Mouse (Mus musculus): ENCODE results near the gene Bfsp2. TPM values are rescaled to one million over a fixed set of nuclear protein-coding genes. Genes with fewer than 3 reads are reported as not detected.

Bfsp2 gene
- polyA plus RNA-seq, 1 experiment from 2014 or later, result 1.2 TPM

DNA sequence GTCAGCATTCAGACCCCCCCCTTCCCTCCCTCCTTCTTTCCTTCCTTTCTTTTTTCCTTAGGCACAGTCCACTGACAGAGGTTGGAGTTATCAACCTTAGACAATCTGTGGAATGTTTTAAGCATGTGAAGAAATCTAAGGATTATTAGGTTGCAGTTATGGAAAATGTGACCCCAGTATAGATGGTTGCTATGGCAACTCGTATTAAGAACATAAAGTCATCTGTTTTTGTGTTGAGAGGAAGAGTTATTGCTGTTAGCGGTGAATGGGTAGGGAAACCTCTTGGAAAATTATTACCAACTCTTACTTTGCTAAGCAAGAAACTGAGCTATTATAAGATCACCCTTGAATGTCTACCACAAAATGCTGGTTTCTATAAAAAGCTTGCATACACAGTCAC, 71.1 kb downstream of the Bfsp2 start:
- ATAC-seq (ENCODE audit: insufficient number of reproducible peaks, insufficient read depth, low FRiP score, low TSS enrichment, low read depth), result no peak
- peaks cover 19% of the 10 kb centered on the region; the same call in 1 of the 2 replicates for H3K27me3 ChIP-seq
- WGBS, result 59% methylated on average over 2 of the region's 2 CpGs
- peak overlapping the region; percentile 46; the same call in 1 of the 2 replicates for H3K27ac ChIP-seq
- H3K4me2 ChIP-seq, result no peak overlapping the region
- H3K4me1 ChIP-seq (replicated peaks), result peaks cover 30% of the 10 kb centered on the region
- no peaks in the 10 kb centered on the region for H3K36me3 ChIP-seq
- no peak overlapping the region for H3K9ac ChIP-seq (replicated peaks)
- H3K4me3 ChIP-seq (replicated peaks), result no peak overlapping the region
- no peaks in the 10 kb centered on the region for H3K9me3 ChIP-seq

DNA sequence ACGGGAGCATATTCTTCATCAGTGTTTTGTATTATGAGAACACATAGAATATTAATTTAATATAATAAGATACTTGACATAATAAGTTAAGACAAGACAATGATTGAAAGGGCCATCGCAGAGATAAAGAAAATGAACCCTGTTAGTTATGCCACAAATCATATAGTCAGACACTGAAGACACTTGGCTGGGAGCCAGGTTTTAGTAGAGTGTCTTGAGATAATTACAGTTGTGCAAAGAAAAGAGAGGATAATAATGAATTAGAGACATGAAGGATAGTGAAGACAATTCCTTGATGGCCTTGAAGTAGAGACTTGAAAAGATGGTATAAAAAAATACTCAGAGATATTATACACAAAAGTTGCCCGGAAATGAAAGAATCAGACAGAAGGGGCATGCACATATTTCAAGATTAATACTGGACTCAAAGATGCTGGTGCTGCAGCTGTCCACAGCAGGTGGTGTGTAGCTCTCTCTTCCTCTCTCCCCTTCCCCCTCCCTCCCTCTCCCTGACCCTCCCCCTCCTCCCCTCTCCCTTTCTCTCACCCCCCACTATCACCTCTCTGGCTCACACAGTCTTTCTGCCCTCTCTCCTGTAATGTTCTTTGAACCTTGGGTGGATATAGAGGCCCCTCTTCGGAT, 72.0 kb downstream of the Bfsp2 start:
- ATAC-seq (ENCODE audit: insufficient number of reproducible peaks, insufficient read depth, low FRiP score, low TSS enrichment, low read depth), result no peak
- Histone ChIP-seq H3K27ac (no peak overlapping the region), H3K4me1 (replicated peaks) (peaks cover 27% of the 10 kb centered on the region), H3K9me3 (no peaks in the 10 kb centered on the region), H3K4me2 (no peak overlapping the region), H3K9ac (replicated peaks) (no peak overlapping the region), H3K36me3 (no peaks in the 10 kb centered on the region), H3K27me3 (peaks cover 26% of the 10 kb centered on the region), H3K4me3 (replicated peaks) (no peak overlapping the region)
- 74% methylated on average over 4 of the region's 4 CpGs for WGBS

DNA sequence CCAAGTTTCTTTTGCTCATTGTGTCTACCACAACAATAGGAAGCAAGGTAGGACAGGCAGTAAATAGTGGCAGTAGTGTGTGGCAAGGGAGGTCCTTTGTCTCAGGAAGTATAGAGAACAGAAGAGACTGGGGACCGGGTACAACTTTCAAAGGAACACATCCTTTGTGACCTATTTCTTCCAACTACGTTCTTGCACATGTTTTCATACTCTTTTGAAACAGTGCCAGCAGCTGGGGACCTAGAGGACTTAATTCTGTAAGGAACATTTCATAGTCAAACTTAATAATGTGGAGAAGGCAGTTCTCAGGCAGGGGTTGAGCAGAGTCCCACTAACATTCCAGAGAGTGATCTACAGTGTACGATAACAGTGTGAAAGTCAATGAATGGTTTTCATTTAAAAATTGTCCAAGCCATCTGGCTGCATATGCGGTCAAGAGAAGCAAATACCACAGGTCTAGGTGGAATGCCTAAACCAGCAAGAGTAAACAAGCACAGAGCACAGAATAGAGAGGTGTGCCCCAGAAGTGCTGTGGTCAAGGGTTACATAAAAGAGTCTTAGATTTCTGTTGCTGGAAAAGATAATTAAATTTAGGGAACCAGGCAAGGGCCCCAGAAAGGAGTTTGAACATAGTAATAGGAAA, 76.8 kb downstream of the Bfsp2 start:
- H3K9ac ChIP-seq (replicated peaks), result no peak overlapping the region
- no peak overlapping the region for H3K4me2 ChIP-seq
- no peaks in the 10 kb centered on the region for H3K36me3 ChIP-seq
- peak overlapping the region; percentile 46; the same call in 1 of the 2 replicates for H3K27ac ChIP-seq
- WGBS, result 58% methylated on average over 4 of the region's 4 CpGs
- ATAC-seq (ENCODE audit: insufficient number of reproducible peaks, insufficient read depth, low FRiP score, low TSS enrichment, low read depth), result 0 out of 2 replicates have a peak, but pooled peaks have one; percentile 17
- H3K27me3 ChIP-seq, result peaks cover 57% of the 10 kb centered on the region
- peaks cover 14% of the 10 kb centered on the region; the same call in 1 of the 2 replicates for H3K4me1 ChIP-seq (replicated peaks)
- no peak overlapping the region for H3K4me3 ChIP-seq (replicated peaks)
- peaks cover 15% of the 10 kb centered on the region for H3K9me3 ChIP-seq

DNA sequence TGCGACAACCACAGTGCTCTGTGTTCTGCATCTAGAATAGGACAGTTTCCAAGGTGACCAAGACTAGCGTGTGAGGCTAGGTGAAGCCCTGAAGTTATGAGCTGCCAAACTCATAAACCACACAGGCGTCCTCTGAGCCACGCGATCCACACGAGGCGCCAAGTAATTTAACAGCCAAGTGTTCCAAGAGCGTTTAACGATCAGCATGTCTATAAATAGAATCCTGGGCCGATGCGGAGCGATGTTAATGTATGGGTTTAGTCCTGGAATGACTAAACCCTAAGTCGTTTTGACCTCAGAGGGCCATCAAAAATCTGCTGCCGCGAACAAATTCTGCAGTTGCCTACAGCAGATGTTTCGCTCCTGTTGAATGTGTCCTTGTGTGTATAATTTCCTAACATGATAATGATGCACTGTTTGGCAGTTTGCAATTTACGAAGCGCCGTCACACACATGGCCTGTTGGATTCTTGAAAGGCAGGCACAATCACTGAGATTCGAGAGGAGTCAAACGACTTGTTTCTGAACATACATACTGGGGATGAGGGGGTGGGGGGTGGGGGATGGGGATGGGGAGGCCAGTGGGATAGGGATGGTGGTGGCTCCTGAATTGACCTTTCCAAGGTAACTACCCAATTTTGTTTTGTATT, 81.6 kb downstream of the Bfsp2 start:
- peak; percentile 92 for ATAC-seq (ENCODE audit: insufficient number of reproducible peaks, insufficient read depth, low FRiP score, low TSS enrichment, low read depth)
- Histone ChIP-seq H3K27ac (peak overlapping the region; percentile 64), H3K4me3 (replicated peaks) (no peak overlapping the region), H3K36me3 (no peaks in the 10 kb centered on the region), H3K9me3 (peaks cover 21% of the 10 kb centered on the region), H3K27me3 (peaks cover 71% of the 10 kb centered on the region), H3K4me1 (replicated peaks) (peaks cover 12% of the 10 kb centered on the region; the same call in 1 of the 2 replicates), H3K9ac (replicated peaks) (no peak overlapping the region), H3K4me2 (peak overlapping the region; percentile 13)
- 16% methylated on average over 21 of the region's 21 CpGs for WGBS

DNA sequence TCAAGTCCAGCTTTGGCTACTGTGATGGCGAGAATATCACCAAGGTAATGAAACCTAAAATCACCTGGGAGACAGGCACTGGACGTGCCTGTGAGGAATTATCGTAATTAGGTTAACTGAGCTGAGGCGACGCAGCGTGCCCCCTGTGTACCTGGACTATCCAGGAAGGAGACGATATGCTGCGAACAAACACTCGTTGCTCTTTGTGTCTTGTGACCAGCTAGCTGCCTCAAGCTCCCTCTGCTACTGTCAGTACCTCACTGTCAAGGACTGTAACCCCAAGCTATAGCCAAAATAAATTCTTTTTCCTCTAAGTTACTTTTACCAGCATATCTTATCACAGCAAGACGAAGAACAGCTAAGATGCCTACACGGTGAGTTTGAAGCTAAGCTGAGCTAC, 87.0 kb downstream of the Bfsp2 start:
- Histone ChIP-seq H3K9me3 (peaks cover 6% of the 10 kb centered on the region; the same call in 1 of the 2 replicates), H3K9ac (replicated peaks) (no peak overlapping the region), H3K27me3 (peaks cover 74% of the 10 kb centered on the region), H3K4me2 (no peak overlapping the region), H3K4me1 (replicated peaks) (no peaks in the 10 kb centered on the region), H3K4me3 (replicated peaks) (no peak overlapping the region), H3K36me3 (no peaks in the 10 kb centered on the region), H3K27ac (no peak overlapping the region)
- no peak for ATAC-seq (ENCODE audit: insufficient number of reproducible peaks, insufficient read depth, low FRiP score, low TSS enrichment, low read depth)
- WGBS, result 87% methylated on average over 11 of the region's 11 CpGs

DNA sequence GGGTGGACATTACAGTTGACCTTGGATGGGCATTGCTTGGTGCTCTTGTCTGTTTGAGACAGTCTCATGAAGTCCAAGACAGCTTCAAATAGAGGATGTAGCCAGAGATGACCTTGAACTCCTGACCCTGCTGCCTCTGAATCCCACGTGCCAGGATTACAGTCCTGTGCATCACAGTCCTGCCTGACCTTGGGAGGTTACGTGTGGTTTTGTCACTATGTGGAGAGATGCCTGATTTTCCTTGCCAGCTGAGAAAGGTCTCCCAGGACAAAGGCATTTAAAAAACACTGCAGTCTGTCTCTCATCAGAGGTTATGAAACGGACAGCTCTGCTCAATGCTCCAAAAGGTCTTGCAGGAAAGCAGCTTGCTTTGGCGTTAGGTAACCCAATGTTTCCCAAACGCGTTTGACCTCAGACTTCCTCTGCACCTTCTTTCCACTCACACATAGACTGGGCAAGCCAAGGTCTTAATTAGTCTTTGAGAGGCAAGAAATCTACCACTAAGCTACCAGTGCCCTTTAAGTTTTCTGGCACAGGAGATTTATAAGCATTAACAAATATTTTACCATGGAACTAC, 88.3 kb downstream of the Bfsp2 start:
- H3K27me3 ChIP-seq, result peaks cover 68% of the 10 kb centered on the region
- 75% methylated on average over 6 of the region's 6 CpGs for WGBS

DNA sequence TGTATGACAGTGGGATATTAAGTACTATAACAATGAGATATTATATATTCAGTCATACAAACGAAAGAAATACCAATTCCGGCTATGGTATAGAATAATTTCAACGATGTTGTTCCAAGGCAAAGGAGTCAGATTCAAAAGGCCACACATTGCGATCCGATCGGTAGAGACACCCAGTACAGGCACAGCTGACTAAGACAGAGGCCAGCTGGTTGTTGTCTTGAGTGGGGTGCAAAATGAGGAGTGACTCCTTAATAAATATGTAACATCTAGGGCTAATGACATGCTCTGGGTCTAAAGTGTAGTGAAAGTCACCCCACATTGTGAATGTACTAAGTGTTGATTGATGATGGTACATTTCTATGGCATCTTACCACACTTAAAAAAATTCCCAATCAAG, 91.0 kb downstream of the Bfsp2 start:
- Histone ChIP-seq H3K9me3 (no peaks in the 10 kb centered on the region), H3K9ac (replicated peaks) (no peak overlapping the region), H3K4me3 (replicated peaks) (no peak overlapping the region), H3K27ac (no peak overlapping the region), H3K4me1 (replicated peaks) (peaks cover 16% of the 10 kb centered on the region), H3K4me2 (no peak overlapping the region), H3K27me3 (peaks cover 53% of the 10 kb centered on the region), H3K36me3 (no peaks in the 10 kb centered on the region)
- WGBS, result 95% methylated on average over 6 of the region's 6 CpGs
- ATAC-seq (ENCODE audit: insufficient number of reproducible peaks, insufficient read depth, low FRiP score, low TSS enrichment, low read depth), result no peak

More for the DNA sequence above, 88.3 kb downstream of the Bfsp2 start:
- Histone ChIP-seq H3K36me3 (no peaks in the 10 kb centered on the region), H3K9me3 (peaks cover 6% of the 10 kb centered on the region; the same call in 1 of the 2 replicates), H3K9ac (replicated peaks) (no peak overlapping the region), H3K4me2 (no peak overlapping the region), H3K4me3 (replicated peaks) (no peak overlapping the region), H3K27ac (no peak overlapping the region), H3K4me1 (replicated peaks) (peaks cover 11% of the 10 kb centered on the region)
- ATAC-seq (ENCODE audit: insufficient number of reproducible peaks, insufficient read depth, low FRiP score, low TSS enrichment, low read depth), result no peak

DNA sequence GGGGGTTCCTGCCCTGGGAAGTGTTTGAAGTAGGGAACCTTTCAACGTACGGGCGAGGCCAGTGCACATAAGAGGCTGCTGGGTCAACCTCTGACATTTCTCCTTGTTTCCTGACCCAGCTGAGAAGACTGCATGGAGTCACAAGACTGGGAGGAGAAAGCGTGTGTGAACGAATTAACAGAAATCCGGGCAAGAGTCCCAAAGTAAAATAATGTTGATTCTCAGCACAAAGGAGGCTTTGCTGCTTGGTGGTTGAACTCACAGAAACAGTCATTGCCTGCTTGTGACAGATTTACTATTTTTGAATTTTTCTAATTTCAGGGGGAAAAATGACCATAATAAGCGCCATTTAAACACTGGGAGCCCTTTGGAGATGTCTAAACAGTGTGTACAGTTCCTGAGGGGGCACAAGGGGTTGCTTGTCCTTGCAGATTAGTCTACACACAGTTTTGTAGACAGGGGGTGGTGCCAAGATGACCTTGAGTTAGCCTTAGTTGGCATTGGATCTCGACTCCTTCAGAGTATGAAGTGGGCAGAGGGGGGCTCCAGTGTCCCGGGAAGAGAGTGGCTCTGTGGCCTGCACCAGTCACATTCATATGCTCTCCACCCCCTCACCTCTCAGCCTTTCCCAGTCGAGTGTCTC, 93.1 kb downstream of the Bfsp2 start:
- no peak for ATAC-seq (ENCODE audit: insufficient number of reproducible peaks, insufficient read depth, low FRiP score, low TSS enrichment, low read depth)
- Histone ChIP-seq H3K9me3 (no peaks in the 10 kb centered on the region), H3K4me3 (replicated peaks) (no peak overlapping the region), H3K36me3 (no peaks in the 10 kb centered on the region), H3K27ac (peak overlapping the region; percentile 73), H3K4me2 (peak overlapping the region; percentile 18; the same call in 1 of the 2 replicates), H3K27me3 (peaks cover 41% of the 10 kb centered on the region), H3K4me1 (replicated peaks) (peaks cover 18% of the 10 kb centered on the region), H3K9ac (replicated peaks) (no peak overlapping the region)
- WGBS, result 51% methylated on average over 10 of the region's 10 CpGs

DNA sequence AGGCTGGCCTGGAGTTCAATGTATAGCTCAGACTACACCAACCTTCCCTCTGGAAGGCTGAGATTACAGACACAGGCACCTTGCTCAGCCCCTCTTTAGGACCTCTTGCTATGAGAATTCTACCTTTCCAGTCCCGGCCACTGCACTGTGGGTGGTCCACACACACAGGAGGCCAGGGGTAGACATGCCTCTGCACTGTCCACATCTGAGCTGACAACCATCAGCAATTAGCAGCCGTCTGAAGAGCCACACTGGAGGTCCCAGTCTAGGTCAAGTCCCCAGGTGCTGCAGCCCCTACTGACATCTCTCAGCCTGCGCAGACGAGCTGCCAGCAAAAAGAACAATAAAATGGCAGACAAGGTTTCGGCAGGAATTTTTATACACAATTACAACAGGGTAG, 93.6 kb downstream of the Bfsp2 start:
- Histone ChIP-seq H3K27me3 (peaks cover 35% of the 10 kb centered on the region), H3K27ac (peak overlapping the region; percentile 73), H3K4me3 (replicated peaks) (no peak overlapping the region), H3K4me2 (peak overlapping the region; percentile 18; the same call in 1 of the 2 replicates), H3K4me1 (replicated peaks) (peaks cover 18% of the 10 kb centered on the region), H3K9ac (replicated peaks) (no peak overlapping the region; the same call in 1 of the 2 replicates), H3K9me3 (no peaks in the 10 kb centered on the region), H3K36me3 (no peaks in the 10 kb centered on the region)
- WGBS, result 17% methylated on average over 5 of the region's 5 CpGs
- ATAC-seq (ENCODE audit: insufficient number of reproducible peaks, insufficient read depth, low FRiP score, low TSS enrichment, low read depth), result peak; percentile 35; the same call in 1 of the 2 replicates

DNA sequence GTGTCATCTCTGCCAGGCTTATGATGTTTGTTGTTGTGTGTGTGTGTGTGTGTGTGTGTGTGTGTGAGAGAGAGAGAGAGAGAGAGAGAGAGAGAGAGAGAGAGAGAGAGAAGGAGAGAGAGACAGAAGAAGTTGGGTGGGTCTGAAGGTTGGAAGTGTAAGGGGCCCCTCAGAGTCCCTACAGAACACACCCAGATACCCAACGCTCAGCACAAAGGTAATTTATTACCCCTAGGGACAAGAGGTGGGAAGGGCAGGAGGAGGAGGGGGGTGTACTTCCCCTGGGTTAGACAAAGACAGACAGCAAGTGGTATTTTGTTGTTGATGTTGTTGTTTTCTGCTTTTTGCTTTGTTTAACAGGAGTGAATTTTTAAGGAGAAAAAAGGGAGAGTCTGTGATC, 94.6 kb downstream of the Bfsp2 start:
- H3K4me3 ChIP-seq (replicated peaks), result no peak overlapping the region
- peaks cover 29% of the 10 kb centered on the region for H3K27me3 ChIP-seq
- peaks cover 18% of the 10 kb centered on the region for H3K4me1 ChIP-seq (replicated peaks)
- WGBS, result 0% methylated on average over 1 of the region's 1 CpGs
- H3K9ac ChIP-seq (replicated peaks), result no peak overlapping the region
- no peak for ATAC-seq (ENCODE audit: insufficient number of reproducible peaks, insufficient read depth, low FRiP score, low TSS enrichment, low read depth)
- H3K4me2 ChIP-seq, result no peak overlapping the region
- H3K9me3 ChIP-seq, result no peaks in the 10 kb centered on the region
- no peak overlapping the region for H3K27ac ChIP-seq
- H3K36me3 ChIP-seq, result no peaks in the 10 kb centered on the region

Measured in limb, embryonic 12.5 days (tissue).